Mouse (Mus musculus) granulocyte monocyte progenitor cell, adult 5-6 weeks (primary cell): ENCODE data around the gene Ehd4. TPM values are rescaled to one million over a fixed set of nuclear protein-coding genes. Genes with fewer than 3 reads are reported as not detected.

Source experiments
- ATAC-seq: replicated peaks from 2 replicates; pipeline ENCODE4 v1.8.0; 2016; ENCODE audit warnings: mild to moderate bottlenecking, moderate TSS enrichment, inconsistent platforms; ENCODE audit not compliant: poor library complexity, severe bottlenecking
- total RNA-seq, 2 experiments: library from RNA; stranded (forward) in 1 of 2; stranded (reverse) in 1 of 2; fragments of 200-712, 200-1000 nt in 1 of 2; fragments of >200 nt in 1 of 2; fragmentation: Nextera tagmentation in 1 of 2; gene quantifications; 2 replicates each; pipeline ENCODE4 v1.2.3; 2014 to 2017

The Ehd4 gene
- total RNA-seq, 2 experiments from 2014 or later, result 29.4 to 33.4 TPM

GRCm38 (mm10) chr2:120084593-120085361 is 69.6 kb downstream of the Ehd4 start:
- peak; percentile 54 for ATAC-seq

DNA sequence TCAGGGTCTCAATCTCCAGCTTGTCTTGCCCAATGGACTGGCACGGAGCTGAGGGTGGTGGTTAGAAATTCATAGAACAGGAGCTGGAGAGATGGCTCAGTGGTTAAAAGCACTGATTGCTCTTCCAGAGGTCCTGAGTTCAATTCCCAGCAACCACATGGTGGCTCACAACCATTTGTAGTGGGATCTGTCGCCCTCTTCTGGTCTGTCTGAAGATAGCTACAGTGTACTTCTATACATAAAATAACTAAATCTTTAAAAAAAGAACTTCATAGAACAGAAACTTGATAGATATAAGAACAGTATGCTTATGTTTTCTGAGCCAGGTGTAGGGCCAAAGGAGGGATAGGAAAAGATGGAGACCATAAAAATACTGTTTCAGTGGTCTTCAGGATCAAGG is 72.0 kb downstream of the Ehd4 start:
- no peak for ATAC-seq

DNA sequence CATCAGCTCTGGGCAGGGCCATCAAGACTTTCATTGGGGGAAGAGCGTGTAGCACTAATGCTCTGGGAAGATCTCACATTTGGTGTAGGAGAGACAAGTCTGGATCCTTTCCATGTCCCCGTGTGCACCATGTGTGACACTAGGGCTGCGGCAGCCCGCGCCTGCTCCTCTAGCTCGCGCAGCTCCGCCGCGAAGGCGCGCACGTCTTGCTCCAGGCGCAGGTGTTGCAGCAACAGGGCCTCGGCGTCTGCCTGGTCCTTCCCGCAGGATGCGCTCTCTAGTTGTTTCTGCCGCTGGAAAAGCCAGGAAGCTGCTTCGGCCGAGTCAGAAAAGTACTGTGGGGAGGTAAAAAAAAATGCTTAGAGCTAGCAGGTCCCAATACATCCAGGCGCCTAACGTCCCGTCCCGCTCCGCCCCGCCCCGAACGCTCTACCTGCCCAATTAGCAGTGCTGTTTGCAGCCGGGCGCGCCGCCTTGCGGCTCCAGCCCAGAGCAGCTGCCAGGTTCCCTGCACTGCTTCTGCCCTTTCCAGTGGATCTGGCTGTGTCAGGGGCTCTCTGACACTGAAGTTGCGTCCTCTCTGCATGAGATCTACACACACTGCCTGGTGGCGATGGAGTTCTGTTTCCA is 78.2 kb downstream of the Ehd4 start:
- peak; percentile 82 for ATAC-seq

GRCm38 (mm10) chr2:120074096-120074495 is 80.3 kb downstream of the Ehd4 start:
- no peak for ATAC-seq

GRCm38 (mm10) chr2:120069466-120069990 is 84.9 kb downstream of the Ehd4 start:
- no peak for ATAC-seq

DNA sequence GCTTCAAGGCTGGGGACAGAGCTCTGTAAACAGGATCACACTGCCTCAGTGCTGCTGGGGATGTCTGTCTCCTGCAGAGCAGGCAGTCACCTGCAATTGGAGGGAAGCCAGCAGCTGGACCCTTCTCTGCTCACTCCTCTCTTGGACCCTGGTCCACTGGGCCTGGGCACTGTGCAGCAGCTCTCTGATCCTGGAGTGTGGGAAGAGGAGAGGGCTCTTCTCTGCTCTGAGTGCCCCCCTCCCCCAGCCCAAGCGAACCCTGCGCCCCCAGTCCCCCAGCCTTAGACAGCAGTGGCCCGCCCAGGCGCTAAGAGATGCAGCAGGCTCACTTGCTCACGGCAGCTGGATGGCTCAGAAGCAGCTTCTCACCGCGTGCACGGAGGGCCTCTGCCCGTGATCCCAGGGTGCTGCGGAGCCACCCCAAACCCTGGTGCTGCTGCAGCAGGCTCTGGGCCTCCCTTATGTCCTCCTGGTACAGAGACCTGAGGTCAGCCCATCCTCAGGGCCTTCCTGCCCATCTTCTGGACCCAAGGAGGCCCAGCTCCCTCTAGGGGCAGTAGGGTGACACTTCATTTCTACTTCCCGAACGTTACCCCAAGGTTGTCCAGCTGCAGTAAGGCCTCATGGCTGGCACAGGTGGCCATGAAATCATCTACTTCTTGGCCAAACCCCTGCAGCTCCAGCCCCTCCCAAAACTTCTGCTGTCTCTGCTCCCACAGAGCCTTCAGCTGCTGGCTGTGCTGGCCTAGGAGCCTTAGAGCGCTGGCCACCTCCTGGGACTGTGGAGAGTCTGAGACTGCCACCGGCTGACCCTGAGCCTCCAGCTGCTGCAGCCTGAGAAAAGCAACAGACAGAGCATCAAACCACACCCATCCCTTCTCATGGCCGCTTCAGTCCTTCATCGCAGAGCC is 85.6 kb downstream of the Ehd4 start:
- ATAC-seq, result peak; percentile 67

GRCm38 (mm10) chr2:120066224-120066623 is 88.2 kb downstream of the Ehd4 start:
- no peak for ATAC-seq

- no peak for ATAC-seq
Observed at GRCm38 (mm10) chr2:120065243-120065642, 89.2 kb downstream of the Ehd4 start.

GRCm38 (mm10) chr2:120064639-120065038 is 89.8 kb downstream of the Ehd4 start:
- ATAC-seq, result no peak

GRCm38 (mm10) chr2:120062248-120062647 is 92.2 kb downstream of the Ehd4 start:
- ATAC-seq, result no peak

GRCm38 (mm10) chr2:120060651-120061050 is 93.8 kb downstream of the Ehd4 start:
- ATAC-seq, result no peak

- ATAC-seq, result no peak
Observed at GRCm38 (mm10) chr2:120060190-120060589, 94.2 kb downstream of the Ehd4 start.

GRCm38 (mm10) chr2:120059466-120059865 is 94.9 kb downstream of the Ehd4 start:
- no peak for ATAC-seq

- no peak for ATAC-seq
Observed at GRCm38 (mm10) chr2:120058818-120059217, 95.6 kb downstream of the Ehd4 start.

DNA sequence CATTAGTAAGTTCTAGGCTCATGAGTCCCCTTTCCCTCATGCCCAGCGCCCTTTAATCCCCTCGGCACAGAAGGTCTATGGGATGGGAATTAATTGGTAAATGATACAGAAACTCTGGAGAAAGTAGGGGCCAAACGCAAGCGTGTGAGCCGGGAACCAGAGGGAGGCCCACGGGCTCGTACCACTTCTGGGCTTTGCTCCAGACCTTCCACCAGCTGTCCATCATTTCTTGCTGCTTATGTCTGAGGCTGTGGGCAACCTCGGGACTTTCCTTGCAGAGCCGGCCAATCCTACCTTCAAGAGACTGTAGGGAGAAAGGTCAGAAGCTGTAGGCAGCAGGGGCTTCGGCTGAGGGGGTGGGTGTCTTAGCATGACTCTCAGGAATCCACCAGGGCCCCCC is 98.5 kb downstream of the Ehd4 start:
- ATAC-seq, result no peak

DNA sequence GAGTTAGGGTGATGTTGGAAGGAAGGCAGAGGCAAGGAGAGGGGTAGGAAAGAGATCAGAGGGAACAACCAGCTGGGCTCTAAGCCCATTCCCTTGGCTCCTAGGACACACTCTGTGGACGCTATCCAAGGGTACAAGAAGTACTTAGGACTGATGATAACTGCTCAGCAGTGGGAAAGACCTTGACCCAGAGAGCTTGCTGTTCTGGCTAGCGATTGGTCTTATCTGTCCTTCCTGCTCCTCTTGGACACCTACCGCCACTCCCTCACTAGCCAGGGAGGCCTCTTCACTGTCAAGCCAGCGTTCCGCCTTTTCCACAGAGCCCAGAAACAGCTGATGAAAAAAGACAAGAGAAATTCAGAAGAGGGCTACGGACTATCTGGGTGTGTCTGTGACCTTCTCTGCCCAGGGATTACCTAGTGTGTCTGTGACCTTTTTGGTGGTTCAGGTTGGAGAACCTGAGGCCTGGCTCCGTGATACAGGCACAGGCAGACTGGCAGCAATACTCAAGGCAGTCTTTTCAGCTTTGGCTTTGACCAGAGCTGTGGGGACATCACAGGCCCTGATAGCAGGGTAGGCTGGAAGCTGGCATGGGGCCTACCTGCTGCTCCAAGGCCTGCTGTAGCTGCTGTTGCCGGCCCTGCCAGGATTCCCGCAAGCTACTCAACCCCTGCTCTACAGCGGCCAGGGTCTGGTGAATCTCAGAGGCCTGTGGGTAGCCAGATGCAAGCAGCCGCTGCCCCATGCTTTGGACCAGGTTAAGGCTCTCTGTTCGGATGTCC is 99.4 kb downstream of the Ehd4 start:
- ATAC-seq, result no peak

DNA sequence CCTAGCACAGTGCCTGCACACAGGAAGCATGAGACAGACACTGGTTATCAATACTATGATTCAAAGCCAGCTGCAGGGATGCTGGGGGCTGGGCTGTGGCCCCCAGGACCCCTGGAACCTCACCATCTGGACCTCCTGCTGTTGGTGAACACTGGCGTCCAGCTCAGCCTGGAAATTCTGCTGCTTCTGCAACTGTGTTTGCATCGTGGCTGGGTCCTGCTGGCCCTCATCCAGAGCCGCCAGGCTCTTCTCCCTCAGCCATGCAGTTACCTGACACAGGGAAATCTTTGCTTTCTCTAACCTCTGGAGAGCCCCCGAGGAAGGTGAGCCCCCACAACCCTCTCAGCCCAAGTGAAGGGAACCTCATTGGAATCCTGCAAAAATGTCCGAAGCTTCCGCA is 103.0 kb downstream of the Ehd4 start:
- ATAC-seq, result no peak

- peak; percentile 44; the same call in 1 of the 2 replicates for ATAC-seq
Observed at GRCm38 (mm10) chr2:120049632-120050274, 104.7 kb downstream of the Ehd4 start.

- no peak for ATAC-seq
Observed at GRCm38 (mm10) chr2:120048173-120048572, 106.2 kb downstream of the Ehd4 start.
